ENCODE assay signal across 9 mouse cellular contexts in genomic region chr15:99449751-99450280, GRCm38 (mm10). TPM values are rescaled to one million over a fixed set of nuclear protein-coding genes. Genes with fewer than 3 reads are reported as not detected.
DNase-seq lines count a peak whose midpoint lies in the region; ATAC-seq and TF ChIP-seq lines count a peak whose summit lies in the region.
"Had no signal": no experiment of that assay in that cellular context is flagged by ENCODE, and none has a peak within 500 bp of the region (broad histone marks: within the 10 kb centered on the region; RNA-seq: fewer than 3 reads in every experiment).

No protein-coding gene starts in this region.

- DNase-seq in forebrain, embryonic 10.5 days (ENCODE audit: extremely low spot score, low spot score) = no peak
- no peak for DNase-seq in forebrain, postnatal 0 days
- DNase-seq in lung, postnatal 0 days (ENCODE audit: low spot score) = no peak
- DNase-seq in lung, adult 2 months = no peak
- DNase-seq in frontal cortex, postnatal 36 days (ENCODE audit: low spot score in 2 of 2) = no peak
- no peak for DNase-seq in thymus, postnatal 4 days

- peak overlapping the region; percentile 49; the same call in 1 of the 2 replicates for H3K27ac ChIP-seq in forebrain, embryonic 10.5 days
- no peak overlapping the region for H3K27ac ChIP-seq in forebrain, postnatal 0 days (ENCODE audit: low read depth, low read length)
- peak overlapping the region; percentile 68 for H3K27ac ChIP-seq in lung, postnatal 0 days (ENCODE audit: low read length)
- peak overlapping the region; percentile 76 for H3K27ac ChIP-seq in heart, embryonic 16.5 days (ENCODE audit: low read length)

- TF ChIP-seq POLR2A in lung, adult 2 months (IDR thresholded peaks at IDR 0.05; ENCODE audit: borderline replicate concordance, extremely low read depth, low read depth, low read length) = no peak
- no peak for TF ChIP-seq POLR2A in myocyte (IDR thresholded peaks at IDR 0.05; ENCODE audit: insufficient read length, low read depth)

- H3K36me3 ChIP-seq in forebrain, embryonic 10.5 days (replicated peaks) = peaks cover 67% of the 10 kb centered on the region
- peaks cover 6% of the 10 kb centered on the region; the same call in 1 of the 2 replicates for H3K36me3 ChIP-seq in forebrain, postnatal 0 days (ENCODE audit: insufficient read depth)
- H3K36me3 ChIP-seq in lung, postnatal 0 days (ENCODE audit: insufficient read depth, low read length) = no peaks in the 10 kb centered on the region
- H3K36me3 ChIP-seq in heart, embryonic 16.5 days (ENCODE audit: control insufficient read depth, insufficient read depth) = peaks cover 3% of the 10 kb centered on the region; the same call in 1 of the 2 replicates
- H3K36me3 ChIP-seq in myocyte (ENCODE audit: control insufficient read depth, insufficient read depth) = no peaks in the 10 kb centered on the region

- H3K79me2 ChIP-seq in myocyte (ENCODE audit: control insufficient read depth, insufficient read depth) = peaks cover 84% of the 10 kb centered on the region

- 87% methylated on average over 8 of the region's 8 CpGs for WGBS in forebrain, embryonic 10.5 days
- 90% methylated on average over 8 of the region's 8 CpGs for WGBS in forebrain, postnatal 0 days
- 44% methylated on average over 8 of the region's 8 CpGs for WGBS in lung, postnatal 0 days
- 48% methylated on average over 8 of the region's 8 CpGs for WGBS in lung, adult 2 months
- WGBS in heart, embryonic 16.5 days = 22% methylated on average over 8 of the region's 8 CpGs

- no peak overlapping the region for H3ac ChIP-seq in myocyte (ENCODE audit: control insufficient read depth, insufficient read length)

- no peak for TF ChIP-seq EP300 in lung, postnatal 0 days (IDR thresholded peaks at IDR 0.05)

- TF ChIP-seq CTCF in forebrain, postnatal 0 days (IDR thresholded peaks at IDR 0.05; ENCODE audit: low read depth) = no peak
- no peak for TF ChIP-seq CTCF in lung, postnatal 0 days (IDR thresholded peaks at IDR 0.05)
- no peak for TF ChIP-seq CTCF in lung, adult 2 months (IDR thresholded peaks at IDR 0.05; ENCODE audit: insufficient read depth, low read length)

- no peaks in the 10 kb centered on the region for H3K27me3 ChIP-seq in forebrain, embryonic 10.5 days (ENCODE audit: poor library complexity, severe bottlenecking)
- no peaks in the 10 kb centered on the region for H3K27me3 ChIP-seq in forebrain, postnatal 0 days (ENCODE audit: insufficient read depth, low read length)
- H3K27me3 ChIP-seq in lung, postnatal 0 days (replicated peaks; ENCODE audit: insufficient read depth, low read length) = no peaks in the 10 kb centered on the region
- no peaks in the 10 kb centered on the region for H3K27me3 ChIP-seq in heart, embryonic 16.5 days (ENCODE audit: control insufficient read depth, insufficient read depth, low read length)
- no peaks in the 10 kb centered on the region for H3K27me3 ChIP-seq in myocyte (ENCODE audit: control insufficient read depth, insufficient read depth, insufficient read length)

- no peak overlapping the region for H3K4me2 ChIP-seq in forebrain, postnatal 0 days (ENCODE audit: low read depth)
- no peak overlapping the region for H3K4me2 ChIP-seq in lung, postnatal 0 days (replicated peaks; ENCODE audit: low read depth, low read length)
- H3K4me2 ChIP-seq in heart, embryonic 16.5 days (ENCODE audit: low read depth, low read length) = peak overlapping the region; percentile 31
- H3K4me2 ChIP-seq in myocyte (ENCODE audit: low read depth) = peak overlapping the region; percentile 43

- peaks cover 25% of the 10 kb centered on the region for H3K4me1 ChIP-seq in forebrain, embryonic 10.5 days
- H3K4me1 ChIP-seq in forebrain, postnatal 0 days (ENCODE audit: insufficient read depth) = 0 out of 2 replicates have a peak, but pooled peaks cover under 1% of the 10 kb centered on the region
- H3K4me1 ChIP-seq in lung, postnatal 0 days (ENCODE audit: insufficient read depth, low read depth, low read length) = peaks cover 25% of the 10 kb centered on the region
- peaks cover 8% of the 10 kb centered on the region for H3K4me1 ChIP-seq in lung, adult 2 months (ENCODE audit: control insufficient read depth, insufficient read depth, low read length)
- peaks cover 40% of the 10 kb centered on the region for H3K4me1 ChIP-seq in heart, embryonic 16.5 days (ENCODE audit: control insufficient read depth, insufficient read depth, low read length)

- no peak for ATAC-seq in forebrain, postnatal 0 days
- no peak for ATAC-seq in lung, postnatal 0 days
- ATAC-seq in heart, embryonic 16.5 days (replicated peaks; ENCODE audit: extremely low read depth, insufficient read depth, low FRiP score) = peak; percentile 41; the same call in 1 of the 2 replicates

- H3K9me3 ChIP-seq in forebrain, embryonic 10.5 days = no peaks in the 10 kb centered on the region
- no peaks in the 10 kb centered on the region for H3K9me3 ChIP-seq in forebrain, postnatal 0 days (ENCODE audit: low read length)
- no peaks in the 10 kb centered on the region for H3K9me3 ChIP-seq in lung, postnatal 0 days (ENCODE audit: low read length)
- no peaks in the 10 kb centered on the region for H3K9me3 ChIP-seq in heart, embryonic 16.5 days (replicated peaks; ENCODE audit: control insufficient read depth, low read length)

- H3K4me3 ChIP-seq in forebrain, embryonic 10.5 days = no peak overlapping the region
- H3K4me3 ChIP-seq in forebrain, postnatal 0 days (ENCODE audit: low read depth, low read length) = no peak overlapping the region
- no peak overlapping the region for H3K4me3 ChIP-seq in lung, postnatal 0 days (ENCODE audit: low read depth, low read length)
- no peak overlapping the region for H3K4me3 ChIP-seq in lung, adult 2 months (replicated peaks; ENCODE audit: extremely low read depth, low read depth, low read length)
- H3K4me3 ChIP-seq in heart, embryonic 16.5 days (ENCODE audit: low read length) = no peak overlapping the region
- no peak overlapping the region for H3K4me3 ChIP-seq in myocyte
- H3K4me3 ChIP-seq: erythroblast, embryonic 14.5 days had no signal

- H3K9ac ChIP-seq in forebrain, postnatal 0 days = no peak overlapping the region
- no peak overlapping the region for H3K9ac ChIP-seq in lung, postnatal 0 days (replicated peaks; ENCODE audit: low read depth)
- peak overlapping the region; percentile 8; the same call in 1 of the 2 replicates for H3K9ac ChIP-seq in heart, embryonic 16.5 days (ENCODE audit: low read length)

TF ChIP-seq in myocyte, 11 proteins besides CTCF, POLR2A, EP300 and RAD21:
- TF ChIP-seq E2F4 (IDR thresholded peaks at IDR 0.05; ENCODE audit: insufficient read depth) = no peak
- no peak for TF ChIP-seq REST (IDR thresholded peaks at IDR 0.05; ENCODE audit: insufficient read depth, insufficient read length)
- peak; percentile 71 for TF ChIP-seq TCF12 (IDR thresholded peaks at IDR 0.05; ENCODE audit: insufficient read depth, poor library complexity, severe bottlenecking)
- no peak for TF ChIP-seq TCF3 (IDR thresholded peaks at IDR 0.05; ENCODE audit: insufficient read length, low read depth)
- TF ChIP-seq MYOG (IDR thresholded peaks at IDR 0.05; ENCODE audit: control insufficient read depth in 1 of 3, insufficient read depth in 1 of 3, insufficient read length in 2 of 3, low read depth in 2 of 3) = peak in 2 of 3 experiments; percentile 71 to 90
- TF ChIP-seq SRF (IDR thresholded peaks at IDR 0.05; ENCODE audit: control insufficient read depth, insufficient read length, low read depth) = no peak
- peak in 2 of 3 experiments; percentile 42 to 53 for TF ChIP-seq MYOD1 (IDR thresholded peaks at IDR 0.05; ENCODE audit: control insufficient read depth in 1 of 3, insufficient read length in 2 of 3, low read depth in 2 of 3)

RNA-seq across cellular contexts. Expression of gene Nckap5l, which starts 7.7 kb away (rescaled TPM):
- 10.9 and 13.7 TPM in 2 replicates for polyA plus RNA-seq in forebrain, embryonic 10.5 days (2016; fragmentation: Nextera tagmentation; extraction: Ambion mirVana)
- total RNA-seq in forebrain, postnatal 0 days (2014; rRNA removed) = 12.3 and 17.6 TPM in 2 replicates
- 7.9 and 10.3 TPM in 2 replicates for polyA plus RNA-seq in forebrain, postnatal 0 days (2015; fragmentation: Nextera tagmentation; extraction: Ambion mirVana)
- 5.2 and 6.0 TPM in 2 replicates for polyA plus RNA-seq in lung, postnatal 0 days (2015; fragmentation: Nextera tagmentation; extraction: Ambion mirVana)
- polyA plus RNA-seq in lung, adult 2 months (2012; rRNA removed) = 13.0 and 13.4 TPM in 2 replicates
- 6.6 and 7.9 TPM in 2 replicates for polyA plus RNA-seq in heart, embryonic 16.5 days (2015; fragmentation: Nextera tagmentation; extraction: Ambion mirVana)
- polyA plus RNA-seq in myocyte (2012; fragmentation: generic; extraction: Trizol) = 40.9 TPM

RNA-seq across cellular contexts. Expression of gene Bcdin3d, which starts 24.7 kb away (rescaled TPM):
- 19.6 and 20.5 TPM in 2 replicates for polyA plus RNA-seq in forebrain, embryonic 10.5 days (2016; fragmentation: Nextera tagmentation; extraction: Ambion mirVana)
- total RNA-seq in forebrain, postnatal 0 days (2014; rRNA removed) = 12.1 and 17.5 TPM in 2 replicates
- 12.8 and 15.7 TPM in 2 replicates for polyA plus RNA-seq in forebrain, postnatal 0 days (2015; fragmentation: Nextera tagmentation; extraction: Ambion mirVana)
- 11.2 and 11.5 TPM in 2 replicates for polyA plus RNA-seq in lung, postnatal 0 days (2015; fragmentation: Nextera tagmentation; extraction: Ambion mirVana)
- 5.0 and 5.2 TPM in 2 replicates for polyA plus RNA-seq in lung, adult 2 months (2012; rRNA removed)
- 12.5 and 13.0 TPM in 2 replicates for polyA plus RNA-seq in heart, embryonic 16.5 days (2015; fragmentation: Nextera tagmentation; extraction: Ambion mirVana)
- 11.8 TPM for polyA plus RNA-seq in myocyte (2012; fragmentation: generic; extraction: Trizol)

RNA-seq across cellular contexts. Expression of gene Tmbim6, which starts 57.1 kb away (rescaled TPM):
- polyA plus RNA-seq in forebrain, embryonic 10.5 days (2016; fragmentation: Nextera tagmentation; extraction: Ambion mirVana) = 267 and 272 TPM in 2 replicates
- 203 and 234 TPM in 2 replicates for total RNA-seq in forebrain, postnatal 0 days (2014; rRNA removed)
- 269 and 312 TPM in 2 replicates for polyA plus RNA-seq in forebrain, postnatal 0 days (2015; fragmentation: Nextera tagmentation; extraction: Ambion mirVana)
- 669 and 693 TPM in 2 replicates for polyA plus RNA-seq in lung, postnatal 0 days (2015; fragmentation: Nextera tagmentation; extraction: Ambion mirVana)
- polyA plus RNA-seq in lung, adult 2 months (2012; rRNA removed) = 1,026 and 1,059 TPM in 2 replicates
- 273 and 290 TPM in 2 replicates for polyA plus RNA-seq in heart, embryonic 16.5 days (2015; fragmentation: Nextera tagmentation; extraction: Ambion mirVana)
- polyA plus RNA-seq in myocyte (2012; fragmentation: generic; extraction: Trizol) = 691 TPM

Comparison
In these comparisons a context has a peak if more than half of its experiments do, and no peak if none do; other contexts are left out.
1. H3K4me2 ChIP-seq: peak in heart, embryonic 16.5 days (single experiment) and myocyte (single experiment); none in forebrain, postnatal 0 days (single experiment) and lung, postnatal 0 days (single experiment).